Mouse (Mus musculus) adrenal gland, adult 18-20 months (tissue): ENCODE data around the gene Tex44. TPM values are rescaled to one million over a fixed set of nuclear protein-coding genes. Genes with fewer than 3 reads are reported as not detected.

ENCODE experiments used
- total RNA-seq, 2 experiments: library from RNA; stranded (reverse); gene quantifications; 1 replicate in 1 of 2; 2 replicates in 1 of 2; pipeline ENCODE4 v1.2.3; 2021

Gene Tex44
- total RNA-seq, 2 experiments from 2014 or later = not detected

Other genes with a start within 250 kb of the Tex44 start
- gene B3gnt7, start 123.5 kb upstream of the Tex44 start, total RNA-seq = under 1 TPM in 1 of 2 experiments, not detected in 1; 0.54 TPM
- 100 to 1,000 TPM; 158 to 212 TPM for gene Ncl, start 66.9 kb upstream of the Tex44 start, total RNA-seq
- gene Nmur1, start 101 bp upstream of the Tex44 start, total RNA-seq = not detected
- gene Ptma, start 100.4 kb downstream of the Tex44 start, total RNA-seq = 100 to 1,000 TPM; 463 to 486 TPM
- 10 to 100 TPM; 25.3 to 26.0 TPM for gene Pde6d, start 156.3 kb downstream of the Tex44 start, total RNA-seq
- gene Cops7b, start 156.6 kb downstream of the Tex44 start, total RNA-seq = 10 to 100 TPM in 1 of 2 experiments, 1 to 10 TPM in 1; 9.9 to 12.6 TPM
- under 1 TPM in 1 of 2 experiments, not detected in 1; 0.40 TPM for gene Nppc, start 244.2 kb downstream of the Tex44 start, total RNA-seq